Mouse (Mus musculus) stomach, postnatal 0 days (tissue): Measurements from ENCODE around the gene Krt1. TPM values are rescaled to one million over a fixed set of nuclear protein-coding genes. Genes with fewer than 3 reads are reported as not detected.

Source experiments
- ATAC-seq: fragments of 200-750 bp; cut with Nextera tagmentation; 2 replicates; pipeline ENCODE4 v1.8.0; 2017; ENCODE audit not compliant: low FRiP score, low TSS enrichment
- DNase-seq: peaks from one replicate; pipeline ENCODE4 v3.0.0-alpha.2; 2016; ENCODE audit warnings: low spot score
- H3K27ac ChIP-seq: fragments of 300-500 bp; sonication (generic); replicated peaks from 2 replicates; pipeline ENCODE4 v1.5.1; 2014; ENCODE audit warnings: mild to moderate bottlenecking, control low read depth
- H3K27me3 ChIP-seq: fragments of 300-500 bp; sonication (generic); 2 replicates; pipeline ENCODE4 v1.6.1; 2014; ENCODE audit warnings: low read length; ENCODE audit not compliant: control insufficient read depth, insufficient read depth
- H3K36me3 ChIP-seq: fragments of 300-500 bp; sonication (generic); 2 replicates; pipeline ENCODE4 v1.6.1; 2014; ENCODE audit warnings: low read length, mixed read lengths; ENCODE audit not compliant: control insufficient read depth, insufficient read depth
- H3K4me1 ChIP-seq: fragments of 300-500 bp; sonication (generic); replicated peaks from 2 replicates; pipeline ENCODE4 v1.6.1; 2014; ENCODE audit warnings: antibody characterized with exemption; ENCODE audit not compliant: control insufficient read depth, insufficient read depth
- H3K4me2 ChIP-seq: fragments of 300-500 bp; sonication (generic); replicated peaks from 2 replicates; pipeline ENCODE4 v1.6.1; 2014; ENCODE audit warnings: low read depth, mild to moderate bottlenecking, control low read depth, moderate library complexity
- H3K4me3 ChIP-seq: fragments of 300-500 bp; sonication (generic); 2 replicates; pipeline ENCODE4 v1.5.1; 2014; ENCODE audit warnings: low read depth, low read length, control low read depth
- H3K9ac ChIP-seq: fragments of 300-500 bp; sonication (generic); 2 replicates; pipeline ENCODE4 v1.6.1; 2014; ENCODE audit warnings: mild to moderate bottlenecking, low read length, control low read depth, mixed read lengths
- H3K9me3 ChIP-seq: fragments of 300-500 bp; sonication (generic); 2 replicates; pipeline ENCODE4 v1.6.1; 2016; ENCODE audit warnings: low read length; ENCODE audit not compliant: control insufficient read depth
- CTCF ChIP-seq: IDR thresholded peaks from 2 replicates; pipeline ENCODE4 v1.5.1; 2016; ENCODE audit warnings: antibody characterized with exemption, low read depth, mild to moderate bottlenecking, moderate library complexity
- EP300 ChIP-seq: optimal IDR thresholded peaks from 2 replicates; pipeline ENCODE3; 2016; ENCODE audit warnings: antibody characterized with exemption
- WGBS: fragments of 180-500 bp; shearing (Covaris S2); extraction: QIAGEN DNeasy Blood & Tissue Kit; methylation state at CpG from one replicate; pipeline ENCODE4 v1.1.7; 2014; 5-methylcytosine and 5-hydroxymethylcytosine counted together
- polyA plus RNA-seq: library from polyadenylated mRNA; unstranded; fragments of >200 nt; fragmentation: Nextera tagmentation; extraction: Ambion mirVana; gene quantifications from 2 replicates; pipeline ENCODE4 v1.2.1, GENCODE M21; 2015

Krt1 gene
- polyA plus RNA-seq, 1 experiment from 2014 or later = 588 TPM

DNA sequence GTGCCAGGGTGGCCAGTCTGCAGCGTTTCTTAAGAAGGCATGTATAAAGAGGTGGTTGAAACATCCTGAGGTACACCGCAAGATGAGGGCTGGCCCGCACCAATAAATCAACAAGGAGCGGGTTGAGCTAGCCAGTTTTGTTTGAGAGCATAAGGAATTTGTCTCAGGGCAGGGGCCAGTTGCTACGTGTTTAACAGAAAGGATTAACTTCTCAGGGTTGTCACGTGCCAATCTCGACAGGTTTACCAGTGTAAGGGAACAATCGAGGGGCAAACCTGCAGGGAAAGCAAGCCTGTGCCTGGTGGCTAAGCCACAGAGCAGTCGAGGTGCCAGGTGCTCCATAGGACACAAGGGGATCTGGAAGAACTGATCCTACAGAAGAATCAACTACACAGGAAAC lies 7.4 kb downstream of the Krt1 start:
- H3K36me3 ChIP-seq = no peaks in the 10 kb centered on the region
- H3K27me3 ChIP-seq = no peaks in the 10 kb centered on the region
- H3K4me2 ChIP-seq = no peak overlapping the region
- TF ChIP-seq EP300 (peak; percentile 43), CTCF (no peak)
- no peaks in the 10 kb centered on the region for H3K4me1 ChIP-seq
- H3K9me3 ChIP-seq = no peaks in the 10 kb centered on the region
- ATAC-seq (no peak), DNase-seq (no peak)
- peak overlapping the region; percentile 63 for H3K27ac ChIP-seq
- no peak overlapping the region for H3K4me3 ChIP-seq
- no peak overlapping the region for H3K9ac ChIP-seq
- 34% methylated on average over 9 of the region's 9 CpGs for WGBS

DNA sequence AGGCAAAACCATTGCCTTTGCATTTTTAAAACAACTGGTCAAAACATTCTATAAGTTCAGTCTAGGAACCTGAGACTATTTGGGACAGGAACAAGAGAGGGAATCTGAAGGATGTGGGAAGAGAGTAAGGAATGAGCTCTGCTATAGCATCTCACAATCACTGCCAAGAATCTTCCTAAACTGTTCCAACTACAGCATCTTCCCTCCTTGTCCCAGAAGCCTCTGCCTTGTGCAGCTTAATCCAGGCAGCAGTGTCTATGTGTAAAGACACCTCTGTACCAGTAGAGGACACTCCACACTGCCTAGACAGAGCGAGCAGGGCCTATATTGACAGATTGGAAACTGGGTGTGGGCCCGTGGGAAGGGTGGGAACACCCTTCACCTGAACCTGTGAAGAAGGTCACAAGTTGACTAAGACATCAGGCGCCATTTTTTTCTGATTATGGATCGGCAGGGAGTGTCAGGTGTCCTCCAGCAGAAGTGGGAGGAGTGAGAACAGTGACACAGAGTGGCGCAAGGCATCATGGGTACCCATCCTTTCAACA lies 15.7 kb downstream of the Krt1 start:
- no peaks in the 10 kb centered on the region for H3K27me3 ChIP-seq
- H3K9me3 ChIP-seq = no peaks in the 10 kb centered on the region
- DNase-seq = no peak
- ATAC-seq = peak; percentile 86
- H3K9ac ChIP-seq = no peak overlapping the region
- no peaks in the 10 kb centered on the region for H3K4me1 ChIP-seq
- no peak overlapping the region for H3K4me3 ChIP-seq
- H3K27ac ChIP-seq = no peak overlapping the region
- H3K4me2 ChIP-seq = no peak overlapping the region
- TF ChIP-seq EP300 = peak; percentile 82
- TF ChIP-seq CTCF = peak; percentile 76
- WGBS = 52% methylated on average over 5 of the region's 5 CpGs
- H3K36me3 ChIP-seq = no peaks in the 10 kb centered on the region

GRCm38 (mm10) chr15:101833131-101833530 lies 17.5 kb downstream of the Krt1 start:
- Histone ChIP-seq H3K27me3 (no peaks in the 10 kb centered on the region), H3K4me1 (no peaks in the 10 kb centered on the region), H3K27ac (no peak overlapping the region), H3K4me3 (no peak overlapping the region), H3K9ac (no peak overlapping the region), H3K9me3 (no peaks in the 10 kb centered on the region), H3K36me3 (no peaks in the 10 kb centered on the region), H3K4me2 (no peak overlapping the region)
- DNase-seq (no peak), ATAC-seq (no peak)
- TF ChIP-seq CTCF = no peak
- TF ChIP-seq EP300 = no peak
- 26% methylated on average over 6 of the region's 6 CpGs for WGBS

DNA sequence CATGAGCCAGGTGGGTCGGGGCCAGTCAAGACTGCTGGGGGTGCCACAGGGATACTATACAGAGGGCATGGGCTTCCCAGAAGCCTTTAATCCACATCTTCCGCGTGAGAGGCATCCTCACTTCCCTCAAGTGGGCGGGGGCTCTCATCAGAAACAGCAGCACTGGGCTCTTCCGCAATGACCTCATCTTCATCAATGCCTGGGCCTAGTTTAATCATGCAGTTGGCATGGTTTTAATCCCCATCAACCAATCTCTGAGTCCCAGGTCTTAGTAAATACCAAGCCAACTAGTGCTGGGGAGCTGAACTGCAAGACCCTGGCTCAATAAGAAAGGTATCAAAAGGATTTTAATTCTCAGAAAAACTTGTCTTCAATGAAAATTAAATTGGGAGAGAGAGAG lies 21.2 kb downstream of the Krt1 start:
- no peaks in the 10 kb centered on the region for H3K4me1 ChIP-seq
- H3K9me3 ChIP-seq = no peaks in the 10 kb centered on the region
- TF ChIP-seq CTCF (no peak), EP300 (no peak)
- no peak for ATAC-seq
- H3K9ac ChIP-seq = no peak overlapping the region
- DNase-seq = no peak
- H3K36me3 ChIP-seq = no peaks in the 10 kb centered on the region
- H3K27me3 ChIP-seq = no peaks in the 10 kb centered on the region
- no peak overlapping the region for H3K4me2 ChIP-seq
- 74% methylated on average over 5 of the region's 5 CpGs for WGBS
- H3K27ac ChIP-seq = no peak overlapping the region
- no peak overlapping the region for H3K4me3 ChIP-seq

GRCm38 (mm10) chr15:101821786-101822185 lies 28.8 kb downstream of the Krt1 start:
- Histone ChIP-seq H3K27me3 (no peaks in the 10 kb centered on the region), H3K27ac (no peak overlapping the region), H3K9ac (no peak overlapping the region), H3K36me3 (no peaks in the 10 kb centered on the region), H3K9me3 (no peaks in the 10 kb centered on the region), H3K4me2 (no peak overlapping the region), H3K4me3 (no peak overlapping the region), H3K4me1 (no peaks in the 10 kb centered on the region)
- no peak for TF ChIP-seq EP300
- TF ChIP-seq CTCF = no peak
- DNase-seq (no peak), ATAC-seq (no peak)
- 11% methylated on average over 3 of the region's 3 CpGs for WGBS

GRCm38 (mm10) chr15:101817875-101818274 lies 32.7 kb downstream of the Krt1 start, which contains the start of gene Krt2:
TSS of gene Krt2 (minus strand) at chr15:101818169.
- 71% methylated on average over 16 of the region's 16 CpGs for WGBS
- ATAC-seq = no peak

More at GRCm38 (mm10) chr15:101817875-101818274, 32.7 kb downstream of the Krt1 start, which contains the start of gene Krt2:
- H3K36me3 ChIP-seq = no peaks in the 10 kb centered on the region
- no peak for DNase-seq
- no peak within 1 kb of the TSS for H3K4me2 ChIP-seq
- H3K27me3 ChIP-seq = no peaks in the 10 kb centered on the region
- no peak within 1 kb of the TSS for H3K4me3 ChIP-seq
- H3K9me3 ChIP-seq = no peaks in the 10 kb centered on the region
- TF ChIP-seq CTCF = no peak
- no peak for TF ChIP-seq EP300
- no peak within 1 kb of the TSS for H3K9ac ChIP-seq
- no peaks in the 10 kb centered on the region for H3K4me1 ChIP-seq
- no peak within 1 kb of the TSS for H3K27ac ChIP-seq
